Mouse (Mus musculus) stomach, postnatal 0 days (tissue): Measurements from ENCODE around the gene Pcgf6. TPM values are rescaled to one million over a fixed set of nuclear protein-coding genes. Genes with fewer than 3 reads are reported as not detected.

ENCODE experiments used
- ATAC-seq: fragments of 200-750 bp; cut with Nextera tagmentation; 2 replicates; pipeline ENCODE4 v1.8.0; 2017; ENCODE audit not compliant: low FRiP score, low TSS enrichment
- DNase-seq: peaks from one replicate; pipeline ENCODE4 v3.0.0-alpha.2; 2016; ENCODE audit warnings: low spot score
- H3K27ac ChIP-seq: fragments of 300-500 bp; sonication (generic); replicated peaks from 2 replicates; pipeline ENCODE4 v1.5.1; 2014; ENCODE audit warnings: mild to moderate bottlenecking, control low read depth
- H3K27me3 ChIP-seq: fragments of 300-500 bp; sonication (generic); 2 replicates; pipeline ENCODE4 v1.6.1; 2014; ENCODE audit warnings: low read length; ENCODE audit not compliant: control insufficient read depth, insufficient read depth
- H3K36me3 ChIP-seq: fragments of 300-500 bp; sonication (generic); 2 replicates; pipeline ENCODE4 v1.6.1; 2014; ENCODE audit warnings: low read length, mixed read lengths; ENCODE audit not compliant: control insufficient read depth, insufficient read depth
- H3K4me1 ChIP-seq: fragments of 300-500 bp; sonication (generic); replicated peaks from 2 replicates; pipeline ENCODE4 v1.6.1; 2014; ENCODE audit warnings: antibody characterized with exemption; ENCODE audit not compliant: control insufficient read depth, insufficient read depth
- H3K4me2 ChIP-seq: fragments of 300-500 bp; sonication (generic); replicated peaks from 2 replicates; pipeline ENCODE4 v1.6.1; 2014; ENCODE audit warnings: low read depth, mild to moderate bottlenecking, control low read depth, moderate library complexity
- H3K4me3 ChIP-seq: fragments of 300-500 bp; sonication (generic); 2 replicates; pipeline ENCODE4 v1.5.1; 2014; ENCODE audit warnings: low read depth, low read length, control low read depth
- H3K9ac ChIP-seq: fragments of 300-500 bp; sonication (generic); 2 replicates; pipeline ENCODE4 v1.6.1; 2014; ENCODE audit warnings: mild to moderate bottlenecking, low read length, control low read depth, mixed read lengths
- H3K9me3 ChIP-seq: fragments of 300-500 bp; sonication (generic); 2 replicates; pipeline ENCODE4 v1.6.1; 2016; ENCODE audit warnings: low read length; ENCODE audit not compliant: control insufficient read depth
- CTCF ChIP-seq: IDR thresholded peaks from 2 replicates; pipeline ENCODE4 v1.5.1; 2016; ENCODE audit warnings: antibody characterized with exemption, low read depth, mild to moderate bottlenecking, moderate library complexity
- EP300 ChIP-seq: optimal IDR thresholded peaks from 2 replicates; pipeline ENCODE3; 2016; ENCODE audit warnings: antibody characterized with exemption
- WGBS: fragments of 180-500 bp; shearing (Covaris S2); extraction: QIAGEN DNeasy Blood & Tissue Kit; methylation state at CpG from one replicate; pipeline ENCODE4 v1.1.7; 2014; 5-methylcytosine and 5-hydroxymethylcytosine counted together
- polyA plus RNA-seq: library from polyadenylated mRNA; unstranded; fragments of >200 nt; fragmentation: Nextera tagmentation; extraction: Ambion mirVana; gene quantifications from 2 replicates; pipeline ENCODE4 v1.2.1, GENCODE M21; 2015

Pcgf6 gene
- polyA plus RNA-seq, result 9.8 and 10.1 TPM in 2 replicates

- H3K4me2 ChIP-seq, result peak within 1 kb of the TSS; percentile 95
- DNase-seq (peak; percentile 89), ATAC-seq (peak; percentile 85)
- no peaks in the 10 kb centered on the region for H3K27me3 ChIP-seq
- TF ChIP-seq EP300 (no peak), CTCF (0 out of 2 replicates have a peak, but pooled peaks have one; percentile 21)
- peak within 1 kb of the TSS; percentile 74 for H3K9ac ChIP-seq
- peaks cover 3% of the 10 kb centered on the region; the same call in 1 of the 2 replicates for H3K4me1 ChIP-seq
- peaks cover 3% of the 10 kb centered on the region; the same call in 1 of the 2 replicates for H3K36me3 ChIP-seq
- peak within 1 kb of the TSS; percentile 89 for H3K27ac ChIP-seq
- H3K4me3 ChIP-seq, result peak within 1 kb of the TSS; percentile 85
- no peaks in the 10 kb centered on the region for H3K9me3 ChIP-seq
- WGBS, result under 1% methylated on average over 53 of the region's 75 CpGs
Measured at GRCm38 (mm10) chr19:47050271-47051032, at the start of gene Pcgf6. Gene Pcgf6 (minus strand): TSS chr19:47050906.

GRCm38 (mm10) chr19:47090550-47091156 is 39.9 kb upstream of the Pcgf6 start, which contains the start of the genes Usmg5 and Pdcd11:
Gene Usmg5 (minus strand): TSS chr19:47090647.
Gene Pdcd11 (plus strand): TSS chr19:47090768.
- DNase-seq (peak; percentile 96), ATAC-seq (peak; percentile 99)
- peak within 1 kb of the TSS; percentile 97 for H3K9ac ChIP-seq
- WGBS, result under 1% methylated on average over 50 of the region's 56 CpGs
- no peak for TF ChIP-seq CTCF
- TF ChIP-seq EP300, result no peak
- peak within 1 kb of the TSS; percentile 83 for H3K4me2 ChIP-seq
- peaks cover 2% of the 10 kb centered on the region; the same call in 1 of the 2 replicates for H3K4me1 ChIP-seq
- H3K27ac ChIP-seq, result peak within 1 kb of the TSS; percentile 93
- no peaks in the 10 kb centered on the region for H3K9me3 ChIP-seq
- H3K36me3 ChIP-seq, result peaks cover 8% of the 10 kb centered on the region
- H3K4me3 ChIP-seq, result peak within 1 kb of the TSS; percentile 89
- H3K27me3 ChIP-seq, result no peaks in the 10 kb centered on the region

GRCm38 (mm10) chr19:47089718-47090525 is 39.2 kb upstream of the Pcgf6 start:
- Histone ChIP-seq H3K4me1 (peaks cover 2% of the 10 kb centered on the region; the same call in 1 of the 2 replicates), H3K4me3 (peak overlapping the region; percentile 89), H3K4me2 (peak overlapping the region; percentile 83), H3K9me3 (no peaks in the 10 kb centered on the region), H3K9ac (peak overlapping the region; percentile 97), H3K27me3 (no peaks in the 10 kb centered on the region), H3K27ac (peak overlapping the region; percentile 93), H3K36me3 (peaks cover 8% of the 10 kb centered on the region)
- WGBS, result 1% methylated on average over 36 of the region's 36 CpGs
- no peak for DNase-seq
- no peak for TF ChIP-seq CTCF
- TF ChIP-seq EP300, result no peak
- ATAC-seq, result peak; percentile 55

- WGBS, result 64% methylated on average over 3 of the region's 3 CpGs
Measured at GRCm38 (mm10) chr19:47088226-47088625, 37.5 kb upstream of the Pcgf6 start.

GRCm38 (mm10) chr19:47067924-47068611 is 17.4 kb upstream of the Pcgf6 start:
- no peaks in the 10 kb centered on the region for H3K4me1 ChIP-seq
- no peaks in the 10 kb centered on the region for H3K27me3 ChIP-seq
- ATAC-seq, result peak; percentile 94
- peak; percentile 89 for DNase-seq
- 0 out of 2 replicates have a peak, but pooled peaks cover 2% of the 10 kb centered on the region for H3K36me3 ChIP-seq
- H3K9ac ChIP-seq, result peak overlapping the region; percentile 94
- H3K4me3 ChIP-seq, result peak overlapping the region; percentile 98
- peak overlapping the region; percentile 70 for H3K4me2 ChIP-seq
- WGBS, result 0% methylated on average over 29 of the region's 72 CpGs
- H3K9me3 ChIP-seq, result no peaks in the 10 kb centered on the region
- peak overlapping the region; percentile 93 for H3K27ac ChIP-seq
- TF ChIP-seq EP300 (no peak), CTCF (peak; percentile 45)

More at GRCm38 (mm10) chr19:47088226-47088625, 37.5 kb upstream of the Pcgf6 start:
- Histone ChIP-seq H3K9ac (no peak overlapping the region), H3K36me3 (peaks cover 10% of the 10 kb centered on the region), H3K27me3 (no peaks in the 10 kb centered on the region), H3K9me3 (no peaks in the 10 kb centered on the region), H3K4me1 (peaks cover 2% of the 10 kb centered on the region; the same call in 1 of the 2 replicates), H3K4me2 (no peak overlapping the region), H3K27ac (no peak overlapping the region), H3K4me3 (no peak overlapping the region)
- DNase-seq (no peak), ATAC-seq (no peak)
- TF ChIP-seq EP300, result no peak
- no peak for TF ChIP-seq CTCF
